15 mouse cellular contexts compared by ENCODE assay signal in the genomic region with DNA sequence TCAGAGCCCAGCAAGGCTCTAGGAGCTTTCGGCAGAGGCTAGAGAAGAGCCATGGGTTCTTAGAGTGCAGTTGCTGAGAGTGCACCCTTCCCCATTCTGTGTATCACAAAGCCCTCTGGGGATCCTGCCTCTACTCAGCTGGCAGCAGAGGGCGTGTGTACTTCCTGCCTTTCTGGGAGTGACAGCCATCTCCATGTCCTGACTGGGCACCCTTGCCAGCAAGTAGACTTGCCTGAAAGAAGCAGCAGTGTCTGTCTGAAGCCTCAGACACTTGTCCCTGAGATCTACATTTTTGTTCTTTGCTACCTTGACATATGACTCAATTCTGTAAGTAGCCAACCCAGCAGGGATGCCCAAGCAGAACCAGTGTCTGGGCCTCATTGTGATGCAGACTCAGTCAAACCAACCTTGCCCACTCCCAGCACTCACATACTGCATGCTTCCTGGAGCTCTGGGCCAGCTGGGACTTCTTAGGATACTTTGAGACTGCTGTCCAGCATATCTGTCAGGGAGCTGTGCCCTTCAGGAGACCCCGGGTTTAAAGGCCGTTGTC. TPM values are rescaled to one million over a fixed set of nuclear protein-coding genes. Genes with fewer than 3 reads are reported as not detected.
DNase-seq lines count a peak whose midpoint lies in the region; ATAC-seq and TF ChIP-seq lines count a peak whose summit lies in the region.
"Had no signal": no experiment of that assay in that cellular context is flagged by ENCODE, and none has a peak within 500 bp of the region (broad histone marks: within the 10 kb centered on the region; RNA-seq: fewer than 3 reads in every experiment).

No protein-coding gene starts in this region.

- no peak for TF ChIP-seq EP300 in liver, embryonic 14.5 days (IDR thresholded peaks at IDR 0.05; ENCODE audit: low read depth)

- H3K4me2 ChIP-seq in liver, embryonic 14.5 days (ENCODE audit: low read depth), result no peak overlapping the region
- H3K4me2 ChIP-seq in liver, embryonic 12.5 days, result no peak overlapping the region
- H3K4me2 ChIP-seq in embryonic facial prominence, embryonic 15.5 days (replicated peaks), result no peak overlapping the region
- H3K4me2 ChIP-seq: forebrain, embryonic 12.5 days had no signal

- 0 out of 2 replicates have a peak, but pooled peaks have one; percentile 21 for TF ChIP-seq CTCF in liver, embryonic 14.5 days (IDR thresholded peaks at IDR 0.05; ENCODE audit: low read depth)

- H3K27me3 ChIP-seq in liver, embryonic 14.5 days (ENCODE audit: control insufficient read depth, insufficient read depth, low read length), result no peaks in the 10 kb centered on the region
- H3K27me3 ChIP-seq in liver, embryonic 12.5 days (replicated peaks), result no peaks in the 10 kb centered on the region
- H3K27me3 ChIP-seq in embryonic facial prominence, embryonic 15.5 days, result no peaks in the 10 kb centered on the region
- H3K27me3 ChIP-seq: forebrain, embryonic 12.5 days had no signal

- H3K27ac ChIP-seq in liver, embryonic 14.5 days, result no peak overlapping the region
- H3K27ac ChIP-seq in liver, embryonic 12.5 days, result no peak overlapping the region
- peak overlapping the region; percentile 60; the same call in 1 of the 2 replicates for H3K27ac ChIP-seq in embryonic facial prominence, embryonic 15.5 days (replicated peaks)
- H3K27ac ChIP-seq: forebrain, embryonic 12.5 days had no signal

- WGBS in liver, embryonic 14.5 days (ENCODE audit: insufficient replicate concordance), result 84% methylated on average over 4 of the region's 4 CpGs
- WGBS in liver, embryonic 12.5 days (ENCODE audit: insufficient replicate concordance), result 75% methylated on average over 4 of the region's 4 CpGs
- 56% methylated on average over 4 of the region's 4 CpGs for WGBS in embryonic facial prominence, embryonic 15.5 days

- H3K4me1 ChIP-seq in liver, embryonic 14.5 days (replicated peaks; ENCODE audit: control insufficient read depth in 2 of 2, insufficient read depth in 2 of 2, low read length in 1 of 2), result peaks cover 0 to 2% of the 10 kb centered on the region in 2 experiments; a peak in 1 of 4 replicates
- H3K4me1 ChIP-seq in liver, embryonic 12.5 days, result peaks cover 14% of the 10 kb centered on the region
- H3K4me1 ChIP-seq in embryonic facial prominence, embryonic 15.5 days, result peaks cover 24% of the 10 kb centered on the region

- H3K9ac ChIP-seq in liver, embryonic 14.5 days (replicated peaks), result no peak overlapping the region
- H3K9ac ChIP-seq in liver, embryonic 12.5 days, result no peak overlapping the region
- no peak overlapping the region for H3K9ac ChIP-seq in embryonic facial prominence, embryonic 15.5 days
- H3K9ac ChIP-seq: forebrain, embryonic 12.5 days had no signal

- peak; percentile 26 for DNase-seq in adrenal gland, adult 8-10 months
- DNase-seq in adrenal gland, postnatal 25 days, result no peak
- DNase-seq in liver, embryonic 14.5 days (ENCODE audit: low read depth in 3 of 3, low spot score in 3 of 3), result no peak
- DNase-seq in thymus, postnatal 4 days, result peak; percentile 64
- DNase-seq in thymus, postnatal 25 days, result no peak
- DNase-seq in gastrocnemius, postnatal 10 days, result no peak
- DNase-seq: cerebellum, adult 11 months; heart, postnatal 36 days; kidney, adult 2 months; kidney, postnatal 36 days; right cerebral cortex, postnatal 4 days had no signal

- no peak overlapping the region for H3K4me3 ChIP-seq in liver, embryonic 14.5 days (ENCODE audit: insufficient read depth in 1 of 2, low read depth in 2 of 2, low read length in 2 of 2)
- H3K4me3 ChIP-seq in liver, embryonic 12.5 days, result no peak overlapping the region
- no peak overlapping the region for H3K4me3 ChIP-seq in embryonic facial prominence, embryonic 15.5 days (replicated peaks)
- H3K4me3 ChIP-seq: forebrain, embryonic 12.5 days had no signal

- no peak for ATAC-seq in liver, embryonic 14.5 days (ENCODE audit: insufficient read depth)
- ATAC-seq in liver, embryonic 12.5 days, result no peak
- no peak for ATAC-seq in embryonic facial prominence, embryonic 15.5 days (ENCODE audit: insufficient number of reproducible peaks, low FRiP score, low TSS enrichment, low read depth)
- ATAC-seq: hindbrain, embryonic 16.5 days had no signal

- peaks cover 31% of the 10 kb centered on the region for H3K36me3 ChIP-seq in liver, embryonic 14.5 days (replicated peaks; ENCODE audit: control insufficient read depth, insufficient read depth, low read depth)
- peaks cover 89% of the 10 kb centered on the region for H3K36me3 ChIP-seq in liver, embryonic 12.5 days
- 0 out of 2 replicates have a peak, but pooled peaks cover 3% of the 10 kb centered on the region for H3K36me3 ChIP-seq in embryonic facial prominence, embryonic 15.5 days
- H3K36me3 ChIP-seq: forebrain, embryonic 12.5 days had no signal

- no peaks in the 10 kb centered on the region for H3K9me3 ChIP-seq in liver, embryonic 14.5 days (ENCODE audit: control insufficient read depth, low read length)
- no peaks in the 10 kb centered on the region for H3K9me3 ChIP-seq in liver, embryonic 12.5 days (replicated peaks)
- no peaks in the 10 kb centered on the region for H3K9me3 ChIP-seq in embryonic facial prominence, embryonic 15.5 days (replicated peaks)
- H3K9me3 ChIP-seq: forebrain, embryonic 12.5 days had no signal

RNA-seq across cellular contexts. Expression of a gene that starts 17.5 kb away (rescaled TPM):
- total RNA-seq in adrenal gland, adult 8-10 months (2022), result 1 to 10 TPM; 5.1 to 7.0 (median 6.1) TPM
- total RNA-seq in adrenal gland, postnatal 25 days (2021), result 4.0 and 9.4 TPM in 2 replicates
- polyA plus RNA-seq in liver, embryonic 14.5 days (2012; rRNA removed), result 5.7 and 6.0 TPM in 2 replicates
- polyA plus RNA-seq in liver, embryonic 14.5 days (2014; fragmentation: Nextera tagmentation; extraction: Ambion mirVana), result 7.7 and 9.0 TPM in 2 replicates
- 14.0 and 15.0 TPM in 2 replicates for polyA plus RNA-seq in liver, embryonic 12.5 days (2016; fragmentation: Nextera tagmentation; extraction: Ambion mirVana)
- polyA plus RNA-seq in embryonic facial prominence, embryonic 15.5 days (2015; fragmentation: Nextera tagmentation; extraction: Ambion mirVana), result 15.1 and 18.7 TPM in 2 replicates
- 1 to 10 TPM; 4.3 to 4.6 TPM for total RNA-seq in gastrocnemius, postnatal 10 days (2021)

RNA-seq across cellular contexts. Expression of a gene that starts 17.7 kb away (rescaled TPM):
- 1 to 10 TPM; 4.9 to 8.2 (median 5.1) TPM for total RNA-seq in adrenal gland, adult 8-10 months (2022)
- 7.1 and 8.6 TPM in 2 replicates for total RNA-seq in adrenal gland, postnatal 25 days (2021)
- 2.2 and 2.3 TPM in 2 replicates for polyA plus RNA-seq in liver, embryonic 14.5 days (2012; rRNA removed)
- polyA plus RNA-seq in liver, embryonic 14.5 days (2014; fragmentation: Nextera tagmentation; extraction: Ambion mirVana), result 0.63 and 1.0 TPM in 2 replicates
- polyA plus RNA-seq in liver, embryonic 12.5 days (2016; fragmentation: Nextera tagmentation; extraction: Ambion mirVana), result 1.3 and 1.7 TPM in 2 replicates
- polyA plus RNA-seq in embryonic facial prominence, embryonic 15.5 days (2015; fragmentation: Nextera tagmentation; extraction: Ambion mirVana), result 3.5 and 4.5 TPM in 2 replicates
- total RNA-seq in gastrocnemius, postnatal 10 days (2021), result 1 to 10 TPM; 3.9 to 5.2 TPM

RNA-seq across cellular contexts. Expression of a gene that starts 54.4 kb away (rescaled TPM):
- 100 to 1,000 TPM; 147 to 201 (median 185) TPM for total RNA-seq in adrenal gland, adult 8-10 months (2022)
- total RNA-seq in adrenal gland, postnatal 25 days (2021), result 147 and 150 TPM in 2 replicates
- 73.8 and 84.7 TPM in 2 replicates for polyA plus RNA-seq in liver, embryonic 14.5 days (2012; rRNA removed)
- 69.8 and 80.4 TPM in 2 replicates for polyA plus RNA-seq in liver, embryonic 14.5 days (2014; fragmentation: Nextera tagmentation; extraction: Ambion mirVana)
- polyA plus RNA-seq in liver, embryonic 12.5 days (2016; fragmentation: Nextera tagmentation; extraction: Ambion mirVana), result 113 and 120 TPM in 2 replicates
- polyA plus RNA-seq in embryonic facial prominence, embryonic 15.5 days (2015; fragmentation: Nextera tagmentation; extraction: Ambion mirVana), result 109 and 116 TPM in 2 replicates
- 10 to 100 TPM; 44.1 to 47.3 TPM for total RNA-seq in gastrocnemius, postnatal 10 days (2021)

RNA-seq across cellular contexts. Expression of a gene that starts 54.8 kb away (rescaled TPM):
- total RNA-seq in adrenal gland, adult 8-10 months (2022), result 100 to 1,000 TPM in 2 of 4 experiments, 10 to 100 TPM in 2; 79.2 to 123 (median 103) TPM
- total RNA-seq in adrenal gland, postnatal 25 days (2021), result 73.7 and 79.7 TPM in 2 replicates
- 79.9 and 113 TPM in 2 replicates for polyA plus RNA-seq in liver, embryonic 14.5 days (2012; rRNA removed)
- 110 and 112 TPM in 2 replicates for polyA plus RNA-seq in liver, embryonic 14.5 days (2014; fragmentation: Nextera tagmentation; extraction: Ambion mirVana)
- polyA plus RNA-seq in liver, embryonic 12.5 days (2016; fragmentation: Nextera tagmentation; extraction: Ambion mirVana), result 106 and 107 TPM in 2 replicates
- polyA plus RNA-seq in embryonic facial prominence, embryonic 15.5 days (2015; fragmentation: Nextera tagmentation; extraction: Ambion mirVana), result 17.0 and 18.2 TPM in 2 replicates
- total RNA-seq in gastrocnemius, postnatal 10 days (2021), result 10 to 100 TPM; 12.9 to 13.6 TPM

Comparison
In these comparisons a context has a peak if more than half of its experiments do, and no peak if none do; other contexts are left out.
1. DNase-seq: peak in adrenal gland, adult 8-10 months (single experiment) and thymus, postnatal 4 days (single experiment); none in adrenal gland, postnatal 25 days (single experiment), liver, embryonic 14.5 days (0 of 3), thymus, postnatal 25 days (single experiment) and gastrocnemius, postnatal 10 days (single experiment).